Mouse (Mus musculus) erythroid progenitor cell, adult 5-6 weeks (primary cell): ENCODE data around the gene Vwa8. TPM values are rescaled to one million over a fixed set of nuclear protein-coding genes. Genes with fewer than 3 reads are reported as not detected.

ENCODE experiments used
- ATAC-seq: replicated peaks from 2 replicates; pipeline ENCODE4 v1.8.0; 2016; ENCODE audit warnings: moderate number of reproducible peaks, mild to moderate bottlenecking, moderate TSS enrichment, inconsistent platforms; ENCODE audit not compliant: poor library complexity, low FRiP score, severe bottlenecking
- total RNA-seq, 2 experiments: library from RNA; stranded (forward) in 1 of 2; stranded (reverse) in 1 of 2; fragments of 150-400 nt in 1 of 2; fragments of 186-747, 209-891 nt in 1 of 2; gene quantifications; 2 replicates each; pipeline versions ENCODE4 v1.2.3 to v1.2.4; 2015 to 2017; ENCODE audit warnings: low replicate concordance in 2 of 2

Gene Vwa8
- total RNA-seq, 2 experiments from 2014 or later: 2.7 to 5.0 TPM

GRCm38 (mm10) chr14:79136585-79136984 is 287.7 kb downstream of the Vwa8 start:
- ATAC-seq: no peak

- no peak for ATAC-seq
Measured at GRCm38 (mm10) chr14:79137100-79137499, 288.2 kb downstream of the Vwa8 start.

- ATAC-seq: no peak
Measured at GRCm38 (mm10) chr14:79139096-79139651, 290.3 kb downstream of the Vwa8 start.

- no peak for ATAC-seq
Measured at GRCm38 (mm10) chr14:79139918-79140825, 291.3 kb downstream of the Vwa8 start.

- ATAC-seq: no peak
Measured at GRCm38 (mm10) chr14:79140826-79141219, 292.0 kb downstream of the Vwa8 start.

GRCm38 (mm10) chr14:79142342-79142741 is 293.5 kb downstream of the Vwa8 start:
- no peak for ATAC-seq

GRCm38 (mm10) chr14:79143696-79144095 is 294.8 kb downstream of the Vwa8 start:
- no peak for ATAC-seq

- ATAC-seq: no peak
Measured at GRCm38 (mm10) chr14:79144278-79145224, 295.7 kb downstream of the Vwa8 start.

- ATAC-seq: no peak
Measured at GRCm38 (mm10) chr14:79151711-79152110, 302.9 kb downstream of the Vwa8 start.

GRCm38 (mm10) chr14:79153896-79154295 is 305.0 kb downstream of the Vwa8 start:
- no peak for ATAC-seq

GRCm38 (mm10) chr14:79154961-79155360 is 306.1 kb downstream of the Vwa8 start:
- ATAC-seq: no peak

- ATAC-seq: no peak
Measured at GRCm38 (mm10) chr14:79156526-79157411, 307.9 kb downstream of the Vwa8 start.

- ATAC-seq: no peak
Measured at GRCm38 (mm10) chr14:79157451-79158218, 308.8 kb downstream of the Vwa8 start.

- ATAC-seq: no peak
Measured at GRCm38 (mm10) chr14:79158219-79158521, 309.3 kb downstream of the Vwa8 start.

- ATAC-seq: no peak
Measured at GRCm38 (mm10) chr14:79158673-79159200, 309.9 kb downstream of the Vwa8 start.

- ATAC-seq: no peak
Measured at GRCm38 (mm10) chr14:79159451-79159850, 310.6 kb downstream of the Vwa8 start.

GRCm38 (mm10) chr14:79160486-79160885 is 311.6 kb downstream of the Vwa8 start:
- no peak for ATAC-seq

- no peak for ATAC-seq
Measured at GRCm38 (mm10) chr14:79160966-79161365, 312.1 kb downstream of the Vwa8 start.
